Mouse (Mus musculus): ENCODE measurements around the gene Sucla2.

Gene Sucla2

GRCm38 (mm10) chr14:73524766-73525448 lies at the start of gene Sucla2:
Gene Sucla2, plus strand, starts transcription at chr14:73525319.
- DNase-seq (ENCODE audit: low read depth, low spot score), result peak; percentile 88

GRCm38 (mm10) chr14:73475506-73475905 lies 49.6 kb upstream of the Sucla2 start:
- no peak for DNase-seq (ENCODE audit: low read depth, low spot score)

DNA sequence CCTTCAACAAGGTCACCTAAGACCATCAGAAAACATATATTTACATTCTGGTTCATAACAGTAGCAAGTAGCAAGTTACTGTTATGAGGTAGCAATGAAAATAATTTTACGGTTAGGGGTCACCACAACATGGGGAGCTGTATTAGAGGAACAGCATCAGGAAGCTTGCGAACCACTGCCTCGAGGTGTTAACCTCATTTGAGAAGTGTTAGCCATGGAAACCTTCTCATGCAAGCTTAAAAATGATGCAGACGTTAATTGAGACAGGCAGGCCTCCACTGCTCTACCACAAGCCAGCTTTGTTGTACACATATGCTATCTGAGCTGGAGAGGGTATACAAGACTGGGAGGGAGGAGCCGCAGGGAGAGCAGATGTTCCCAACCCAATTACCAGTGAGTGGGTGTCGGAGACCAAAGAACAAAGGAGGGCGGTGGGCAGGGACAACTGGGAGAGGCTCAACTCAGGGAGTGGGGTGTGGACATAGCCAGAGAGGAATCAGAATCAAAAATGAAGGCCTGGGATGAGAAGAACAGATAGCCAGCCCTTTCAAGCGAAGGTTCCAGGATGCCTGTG lies 48.7 kb upstream of the Sucla2 start:
- no peak for DNase-seq (ENCODE audit: low read depth, low spot score)

GRCm38 (mm10) chr14:73477077-73477476 lies 48.0 kb upstream of the Sucla2 start:
- no peak for DNase-seq (ENCODE audit: low read depth, low spot score)

DNA sequence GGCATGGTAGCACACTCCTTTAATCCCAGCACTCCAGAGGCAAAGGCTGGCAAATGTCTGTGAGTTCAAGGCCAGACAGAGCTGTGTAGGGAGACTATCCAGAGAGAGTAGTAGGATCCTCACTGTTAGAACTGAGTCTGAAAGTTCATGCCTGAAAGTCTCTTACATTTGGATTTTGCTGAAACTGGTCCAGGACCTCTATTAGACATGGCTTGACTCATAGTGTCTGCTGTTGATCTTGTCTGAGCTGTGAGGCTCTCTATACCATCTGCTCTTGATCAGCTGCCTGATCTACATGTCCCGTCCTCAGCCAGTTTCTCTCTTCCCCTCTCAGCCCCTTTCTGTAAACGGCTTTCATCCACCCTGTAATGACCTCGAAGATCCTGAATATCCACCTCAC lies 46.8 kb upstream of the Sucla2 start:
- DNase-seq (ENCODE audit: low read depth, low spot score), result no peak

DNA sequence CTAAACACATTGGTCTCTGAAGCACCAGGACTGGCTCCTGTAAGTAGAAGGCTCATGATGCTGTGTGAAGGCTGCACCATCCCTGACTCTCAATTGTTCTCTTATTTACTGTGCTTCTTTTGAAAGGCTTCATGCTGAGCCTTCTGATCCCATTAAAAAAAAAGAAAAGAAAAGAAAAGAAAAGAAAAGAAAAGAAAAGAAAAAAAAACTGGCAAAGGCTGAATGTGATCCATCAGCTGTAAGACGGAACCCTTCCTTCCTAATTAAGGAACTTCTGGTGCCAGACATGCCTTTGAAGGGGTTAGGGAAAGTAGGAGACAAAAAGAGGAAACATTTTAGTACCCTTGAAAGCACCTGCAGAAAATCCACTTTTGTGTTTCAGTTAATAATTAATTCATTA lies 45.3 kb upstream of the Sucla2 start:
- no peak for DNase-seq (ENCODE audit: low read depth, low spot score)

DNA sequence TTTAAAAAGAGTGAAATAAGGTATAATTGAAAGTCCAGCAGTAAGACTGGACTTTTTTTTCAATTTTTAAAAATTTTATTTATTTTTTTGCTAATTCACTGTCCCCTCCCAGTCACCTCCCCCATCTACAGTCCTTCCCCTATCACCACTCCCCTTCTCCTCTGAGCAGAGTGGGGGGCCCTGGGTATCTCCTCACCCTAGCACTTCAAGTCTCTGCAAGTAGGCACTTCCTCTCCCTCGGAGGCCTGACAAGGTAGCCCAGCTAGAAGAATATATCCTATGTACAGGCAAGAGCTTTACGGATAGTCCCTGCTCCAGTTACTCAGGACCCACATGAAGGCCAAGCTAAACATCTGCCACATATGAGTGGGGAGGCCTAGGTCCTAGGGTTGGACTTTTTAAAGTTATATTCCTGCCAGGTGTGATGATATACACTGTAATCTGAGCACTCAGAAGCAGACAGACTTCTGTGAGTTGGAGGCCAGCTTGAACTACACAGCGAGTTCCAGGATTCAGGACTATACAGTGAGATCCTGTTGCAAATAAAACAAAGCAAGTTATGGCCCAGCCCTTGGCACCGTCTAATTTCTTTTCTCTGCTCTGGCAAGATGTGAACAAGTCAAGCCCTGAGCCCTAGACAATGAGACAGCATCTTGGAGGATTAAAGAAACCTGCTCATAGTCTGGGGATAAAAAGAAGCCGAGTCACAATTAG lies 41.4 kb upstream of the Sucla2 start:
- DNase-seq (ENCODE audit: low read depth, low spot score), result no peak

GRCm38 (mm10) chr14:73484366-73485110 lies 40.6 kb upstream of the Sucla2 start:
- no peak for DNase-seq (ENCODE audit: low read depth, low spot score)

- no peak for DNase-seq (ENCODE audit: low read depth, low spot score)
Observed at GRCm38 (mm10) chr14:73486641-73487040, 38.5 kb upstream of the Sucla2 start.

DNA sequence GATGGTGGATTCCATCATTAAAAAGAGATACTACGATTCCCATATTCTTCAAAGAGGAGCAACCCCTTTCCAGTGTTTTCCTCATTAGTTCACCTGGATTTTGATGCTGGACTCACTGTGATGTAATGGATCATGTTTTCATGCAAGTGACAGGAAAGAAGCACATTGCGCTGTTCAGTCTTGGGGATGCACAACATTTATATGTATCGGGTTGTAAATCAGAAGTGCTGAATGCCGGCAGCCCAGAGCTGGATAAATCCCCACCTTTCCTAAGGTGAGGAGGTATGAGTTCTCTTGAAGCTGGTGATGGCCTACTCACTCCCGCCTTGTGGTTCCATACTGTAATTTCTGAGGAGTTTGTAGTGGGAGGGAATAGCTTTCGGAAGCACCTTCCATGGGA lies 31.8 kb upstream of the Sucla2 start:
- no peak for DNase-seq (ENCODE audit: low read depth, low spot score)

GRCm38 (mm10) chr14:73494122-73494521 lies 31.0 kb upstream of the Sucla2 start:
- DNase-seq (ENCODE audit: low read depth, low spot score), result no peak

DNA sequence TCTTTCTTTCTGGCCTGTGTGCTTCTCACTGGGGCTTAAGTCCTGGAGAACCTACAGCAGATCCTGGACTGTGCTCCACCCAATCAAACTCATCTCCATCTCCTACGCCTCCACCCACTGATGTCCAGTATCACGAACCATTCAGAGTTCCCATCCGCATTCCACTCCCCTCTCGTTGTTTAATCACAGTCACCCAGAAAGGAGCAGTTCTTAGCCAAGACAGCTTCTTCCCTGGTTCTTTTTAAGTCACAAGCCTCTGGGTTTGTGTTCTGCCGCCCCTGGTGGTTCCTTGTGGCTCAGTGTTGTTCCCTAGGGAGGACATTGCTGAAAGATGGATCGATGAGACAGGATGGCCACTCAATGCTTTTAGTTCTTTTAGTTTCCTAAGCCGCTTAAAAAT lies 29.4 kb upstream of the Sucla2 start:
- DNase-seq (ENCODE audit: low read depth, low spot score), result no peak

- DNase-seq (ENCODE audit: low read depth, low spot score), result no peak
Observed at GRCm38 (mm10) chr14:73501283-73501682, 23.8 kb upstream of the Sucla2 start.

DNA sequence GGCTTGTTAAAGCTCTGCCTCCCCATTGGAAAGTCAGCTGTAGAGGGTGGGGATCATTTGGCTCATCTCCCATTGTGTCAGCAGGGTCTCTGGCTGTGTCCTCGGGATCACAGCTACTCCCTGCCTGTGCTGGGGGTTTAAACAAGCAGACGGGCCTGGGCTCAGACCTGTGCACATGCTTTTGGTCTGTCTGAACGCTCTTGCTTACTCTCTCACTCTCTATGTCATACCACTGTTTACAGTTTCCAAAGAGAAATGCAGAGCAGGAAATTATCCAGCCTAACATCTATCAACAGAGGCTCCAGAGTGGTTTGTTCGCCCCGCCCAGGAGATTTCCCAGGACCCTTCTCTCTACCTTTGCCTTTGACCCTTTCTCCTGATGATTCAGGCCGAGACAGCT lies 23.4 kb upstream of the Sucla2 start:
- no peak for DNase-seq (ENCODE audit: low read depth, low spot score)

DNA sequence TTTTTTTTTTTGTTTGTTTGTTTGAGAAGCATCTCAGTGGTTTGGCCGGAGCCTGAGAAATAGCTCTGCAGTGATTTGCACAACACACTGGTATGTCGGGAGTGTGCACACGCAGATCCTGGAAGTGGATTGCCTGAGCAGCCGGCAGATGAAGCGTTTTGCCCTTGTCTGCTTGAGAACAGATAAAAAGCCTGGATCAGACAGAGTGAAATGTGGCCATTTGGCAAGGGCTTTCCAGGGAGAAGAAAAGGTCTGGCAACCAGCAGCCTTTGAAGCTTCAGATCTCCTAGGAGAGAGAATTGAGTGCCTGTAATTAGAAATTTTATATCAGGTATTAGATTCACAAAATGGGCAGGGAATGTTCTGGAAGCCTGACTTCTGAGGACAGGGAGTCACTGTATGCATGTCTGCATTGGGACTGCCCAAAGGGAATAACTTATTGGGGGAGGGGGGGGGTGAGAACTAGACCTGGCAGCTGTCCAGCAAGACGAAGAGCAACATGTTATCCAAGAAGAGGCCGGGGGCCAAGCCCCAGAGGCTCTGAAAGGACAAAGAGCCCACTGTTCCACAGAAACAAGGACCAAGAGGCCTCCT lies 22.4 kb upstream of the Sucla2 start:
- DNase-seq (ENCODE audit: low read depth, low spot score), result no peak

GRCm38 (mm10) chr14:73503237-73503933 lies 21.7 kb upstream of the Sucla2 start:
- DNase-seq (ENCODE audit: low read depth, low spot score), result no peak

DNA sequence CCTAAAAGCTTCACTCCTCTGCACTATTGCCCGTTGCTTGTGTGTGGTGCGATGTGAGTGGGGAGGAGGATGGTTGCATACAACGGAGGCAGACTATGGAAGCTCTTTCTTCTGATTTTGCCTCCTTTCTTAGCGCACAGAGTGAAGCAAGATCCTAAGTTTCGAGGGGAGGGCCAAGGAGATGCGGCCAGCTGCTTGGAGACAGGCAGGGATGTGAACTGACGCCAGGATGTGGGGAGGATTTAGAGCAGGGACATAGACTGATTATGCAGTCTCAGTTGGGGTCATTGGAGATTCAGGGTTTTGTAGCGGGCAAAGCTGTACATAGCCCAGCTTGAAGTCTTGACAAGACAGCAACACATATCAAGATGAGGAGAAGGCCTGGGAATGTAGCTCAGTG lies 18.8 kb upstream of the Sucla2 start:
- DNase-seq (ENCODE audit: low read depth, low spot score), result no peak

DNA sequence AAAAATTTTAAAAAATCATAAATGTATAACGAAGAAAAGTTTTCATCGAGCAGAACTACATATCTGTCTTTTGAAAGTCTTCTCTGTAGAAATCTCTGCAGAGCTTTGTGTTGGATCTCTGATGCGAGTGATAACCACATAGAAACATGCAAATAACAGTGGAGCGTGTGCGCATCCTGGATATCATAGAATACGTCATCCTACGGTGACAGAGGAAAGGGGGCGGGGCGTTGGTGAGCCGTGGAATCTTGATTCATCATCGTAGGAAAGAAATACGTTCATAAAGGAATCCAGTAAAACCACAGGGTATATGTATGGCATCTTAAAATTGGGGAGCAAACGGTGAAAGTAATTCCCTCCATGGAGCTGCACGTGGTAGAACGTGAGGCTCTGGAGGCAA lies 17.9 kb upstream of the Sucla2 start:
- no peak for DNase-seq (ENCODE audit: low read depth, low spot score)

DNA sequence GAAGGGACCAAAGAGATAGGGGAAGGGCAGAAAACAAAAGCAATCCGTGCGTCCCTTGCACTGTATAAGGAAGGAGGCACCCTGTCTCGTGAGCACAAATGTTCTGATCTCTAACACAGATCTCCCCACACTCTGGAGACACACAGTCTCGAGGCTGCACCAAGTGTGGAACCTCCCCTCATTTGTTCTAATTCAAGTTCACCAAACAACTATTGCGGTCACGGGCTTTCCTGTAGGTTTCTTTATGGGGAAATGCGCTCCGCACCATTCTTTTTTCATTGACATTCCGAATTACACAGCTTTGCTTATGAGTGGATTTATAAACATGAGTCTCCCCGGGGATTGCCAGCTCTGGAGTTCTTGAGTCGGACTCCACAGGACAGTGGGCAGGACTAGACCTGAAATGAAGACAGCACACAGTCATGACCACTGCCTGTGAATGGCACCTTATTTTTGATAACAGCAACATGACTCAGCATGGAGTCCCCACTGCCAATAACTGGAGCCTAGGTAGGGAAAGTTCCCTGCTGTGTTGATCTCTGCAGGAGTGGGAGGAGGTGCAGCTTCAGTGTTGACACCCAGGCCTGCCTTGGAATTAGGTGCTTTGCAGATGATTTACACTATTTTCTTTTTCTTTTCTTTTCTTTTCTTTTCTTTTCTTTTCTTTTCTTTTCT lies 17.3 kb upstream of the Sucla2 start:
- no peak for DNase-seq (ENCODE audit: low read depth, low spot score)

GRCm38 (mm10) chr14:73508630-73509395 lies 16.3 kb upstream of the Sucla2 start:
- no peak for DNase-seq (ENCODE audit: low read depth, low spot score)
